Mouse (Mus musculus) layer of hippocampus, adult 8-10 months (tissue): ENCODE data around the gene Gins1. TPM values are rescaled to one million over a fixed set of nuclear protein-coding genes. Genes with fewer than 3 reads are reported as not detected.
A peak's percentile ranks its signal among the peaks of the same experiment; 100 is the strongest.

Experiments
- DNase-seq, 2 experiments: peaks; one replicate each; pipeline ENCODE4 v3.0.0; 2022; ENCODE audit warnings: low spot score in 2 of 2
- total RNA-seq, 4 experiments: library from RNA; stranded (reverse); gene quantifications; 2 replicates each; pipeline ENCODE4 v1.2.4; 2022

Gene Gins1
- total RNA-seq, 4 experiments from 2014 or later = 0.81 to 3.7 (median 1.4) TPM

DNA sequence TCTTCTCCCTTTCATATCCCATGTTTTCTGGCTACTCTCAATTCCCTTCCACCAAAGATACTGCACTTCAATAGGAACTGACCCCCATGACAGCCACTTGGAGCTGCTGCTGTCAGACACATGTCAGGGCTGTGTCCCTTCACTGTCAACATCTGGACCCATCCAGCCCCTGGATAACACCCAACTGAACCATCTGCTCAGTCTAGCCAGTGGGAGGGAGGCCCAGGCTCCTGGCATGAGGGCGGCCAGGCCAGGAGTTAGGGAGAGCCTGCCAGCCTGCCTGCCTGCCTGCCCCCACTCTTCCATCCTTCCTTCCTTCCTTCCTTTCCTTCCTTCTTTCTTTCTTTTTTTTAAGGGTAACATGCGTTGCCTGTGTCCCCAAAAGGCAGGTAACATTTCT lies 46.0 kb downstream of the Gins1 start:
- no peak for DNase-seq

DNA sequence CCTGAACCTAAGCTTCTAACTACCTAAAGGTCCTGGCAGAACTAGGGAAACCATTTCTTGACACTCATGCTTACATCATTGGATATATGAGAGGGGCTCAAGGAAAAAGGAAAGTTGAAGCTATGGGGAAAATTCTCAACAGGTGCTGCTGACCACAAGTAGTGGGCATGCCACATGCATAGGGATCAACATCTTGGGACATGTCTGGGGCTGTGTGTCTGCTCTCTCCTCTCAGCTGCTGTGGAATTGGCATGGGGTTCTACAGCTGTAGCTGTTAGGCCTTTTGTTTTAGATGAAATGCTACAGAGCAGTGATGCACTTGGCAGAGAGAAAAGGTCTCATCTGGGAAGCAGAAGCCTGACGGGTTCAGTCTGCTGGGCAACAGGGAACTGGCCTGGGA lies 50.7 kb downstream of the Gins1 start:
- no peak for DNase-seq

DNA sequence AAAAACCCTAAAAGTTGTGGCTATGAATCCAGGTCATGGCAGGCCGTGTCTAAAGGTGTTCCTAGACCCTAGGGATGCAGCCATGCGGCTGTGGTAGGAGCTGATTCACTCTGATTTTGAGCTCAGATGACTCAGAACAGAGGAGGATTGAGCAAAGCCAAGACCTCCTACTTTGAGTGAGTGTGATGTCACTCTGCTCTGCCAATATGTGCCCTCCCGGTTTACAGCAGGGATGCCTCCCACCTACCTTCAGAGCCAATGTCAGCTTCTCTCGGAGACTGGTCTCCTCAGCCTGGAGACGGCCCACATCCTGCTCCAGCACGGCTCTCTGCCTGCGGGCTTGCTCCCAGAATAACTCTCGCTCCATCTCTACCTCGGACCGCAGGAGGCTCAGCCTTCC lies 54.3 kb downstream of the Gins1 start:
- peak; percentile 30 to 33 for DNase-seq

DNA sequence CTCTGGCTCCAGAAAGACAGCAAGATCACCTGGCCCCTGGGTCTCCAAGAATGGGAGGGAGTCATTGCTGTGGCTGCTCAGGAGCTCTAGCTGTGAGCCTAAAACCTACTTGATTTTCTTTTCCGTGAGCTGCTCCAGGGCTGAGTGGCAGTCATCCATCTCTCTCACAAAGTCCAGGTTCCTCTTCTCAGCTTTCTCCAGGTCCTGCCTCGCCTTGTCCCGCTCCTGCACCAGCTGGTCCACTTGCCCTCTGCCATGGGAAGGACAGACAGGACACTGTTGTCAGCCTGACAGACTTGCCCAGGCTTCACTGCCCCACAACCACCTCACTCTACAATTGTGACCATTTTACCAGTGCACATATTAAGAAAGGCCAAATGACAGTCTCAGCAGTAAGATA lies 58.0 kb downstream of the Gins1 start:
- no peak for DNase-seq

DNA sequence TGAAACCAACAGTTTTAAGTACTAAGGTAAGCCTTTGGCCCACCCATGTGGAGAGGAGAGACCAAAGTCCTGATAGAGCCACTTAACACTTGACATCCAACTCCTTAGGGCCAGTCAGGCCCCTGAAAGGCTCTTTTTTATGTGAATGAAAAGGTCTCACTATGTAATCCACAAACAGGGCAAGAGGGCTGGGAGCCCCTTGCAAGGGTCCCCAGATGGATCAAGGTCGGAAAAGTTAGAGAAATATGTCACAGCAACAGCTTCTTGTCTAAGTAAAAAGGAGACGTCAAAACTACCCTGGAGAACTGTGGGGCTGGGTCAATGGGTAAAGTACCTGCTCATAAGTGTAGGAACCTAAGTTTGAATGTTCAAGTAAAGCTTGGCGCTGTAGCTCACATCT lies 59.4 kb downstream of the Gins1 start:
- no peak for DNase-seq

DNA sequence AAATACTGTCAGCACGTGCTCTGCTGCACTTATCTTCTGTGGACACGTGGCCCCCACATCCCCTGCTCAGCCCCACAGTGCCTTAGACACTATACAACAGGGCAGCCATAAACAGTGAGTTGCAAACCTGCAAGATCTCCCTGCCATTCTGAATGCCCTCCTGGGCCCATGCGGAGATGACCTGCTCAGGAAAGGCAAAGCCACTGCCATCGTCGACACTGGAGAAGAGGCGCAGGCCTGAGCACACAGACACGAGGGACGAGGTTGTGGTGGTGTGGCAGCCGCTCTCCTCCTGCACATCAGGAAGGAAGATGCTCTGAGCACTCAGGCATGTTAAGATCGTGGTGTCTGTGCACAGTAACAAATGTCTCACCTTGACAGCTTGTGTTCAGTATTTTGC lies 60.8 kb downstream of the Gins1 start:
- DNase-seq = no peak

DNA sequence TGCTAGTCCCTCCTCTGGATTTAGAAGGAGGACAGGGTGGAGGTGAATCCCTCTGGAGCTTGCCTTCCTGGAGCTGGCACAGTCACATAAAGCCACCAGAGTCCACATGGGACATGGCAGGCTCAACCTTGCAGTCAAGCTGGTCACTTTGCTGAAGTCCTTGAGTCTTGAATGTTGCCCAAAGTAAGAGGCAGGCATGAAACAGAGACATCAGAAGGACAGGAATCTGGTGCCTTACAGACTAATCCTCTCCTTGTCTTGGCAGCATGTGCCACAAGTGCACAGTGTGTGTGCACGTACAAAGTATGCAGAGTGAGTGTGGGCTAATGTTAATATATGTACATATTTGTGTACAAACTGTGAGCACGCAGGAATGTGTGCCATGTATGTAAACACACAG lies 62.3 kb downstream of the Gins1 start:
- DNase-seq = no peak

DNA sequence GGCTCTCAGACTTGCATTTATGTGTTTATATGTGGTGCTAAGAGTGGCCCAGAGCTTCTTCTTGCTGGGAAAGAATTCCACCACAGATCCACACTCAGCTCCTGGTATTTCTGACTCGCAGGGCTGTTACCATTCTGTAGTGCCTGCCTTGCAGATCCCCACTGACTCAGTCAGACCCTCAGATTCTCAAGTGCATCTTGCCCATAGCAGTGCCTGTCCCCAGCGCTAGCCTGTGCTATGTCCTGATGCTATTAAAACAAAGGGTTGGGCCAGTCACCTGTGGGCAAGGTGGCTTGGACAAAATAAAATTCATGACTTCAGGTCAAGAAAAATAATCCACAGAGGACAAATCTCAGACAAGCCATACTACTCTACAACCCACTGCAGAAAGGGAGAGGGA lies 64.0 kb downstream of the Gins1 start:
- no peak for DNase-seq

DNA sequence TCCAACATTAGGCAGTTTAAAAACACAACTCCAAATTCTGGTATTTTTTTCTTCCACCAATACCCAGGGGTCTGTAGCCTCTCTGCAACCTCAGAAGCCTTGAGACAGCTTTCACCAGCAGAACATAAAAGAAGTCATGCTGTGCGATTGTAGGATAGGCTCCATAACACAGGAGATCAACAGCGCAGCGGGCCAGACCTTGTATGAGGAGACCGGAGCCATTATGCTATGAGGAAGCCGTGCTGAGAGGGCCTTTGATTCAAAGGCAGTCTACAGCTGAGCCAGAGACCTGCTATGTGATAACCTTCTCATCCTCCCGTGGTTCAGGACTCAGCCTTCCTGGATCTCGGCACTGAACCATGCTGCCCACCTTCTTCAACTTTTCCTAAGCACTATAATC lies 66.7 kb downstream of the Gins1 start:
- no peak for DNase-seq

DNA sequence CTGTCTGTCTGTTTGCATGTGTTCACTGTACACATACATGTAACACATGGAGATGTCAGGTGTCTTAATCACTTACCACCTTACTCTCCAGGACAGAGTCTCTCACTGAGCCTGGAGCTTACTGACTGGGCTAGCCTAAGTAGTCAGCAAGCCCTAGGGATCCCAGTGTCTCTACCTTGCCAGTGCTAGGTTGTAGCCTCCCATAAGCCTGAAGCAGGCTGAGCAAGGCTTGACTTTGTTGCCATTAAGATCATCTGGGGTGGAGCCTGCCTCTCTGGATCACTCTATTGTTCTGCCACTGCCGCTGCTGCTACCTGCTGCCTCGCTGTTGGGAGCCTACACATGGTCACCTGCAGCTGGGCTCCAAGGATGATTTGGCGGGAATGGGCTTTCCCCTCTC lies 67.5 kb downstream of the Gins1 start:
- no peak for DNase-seq

DNA sequence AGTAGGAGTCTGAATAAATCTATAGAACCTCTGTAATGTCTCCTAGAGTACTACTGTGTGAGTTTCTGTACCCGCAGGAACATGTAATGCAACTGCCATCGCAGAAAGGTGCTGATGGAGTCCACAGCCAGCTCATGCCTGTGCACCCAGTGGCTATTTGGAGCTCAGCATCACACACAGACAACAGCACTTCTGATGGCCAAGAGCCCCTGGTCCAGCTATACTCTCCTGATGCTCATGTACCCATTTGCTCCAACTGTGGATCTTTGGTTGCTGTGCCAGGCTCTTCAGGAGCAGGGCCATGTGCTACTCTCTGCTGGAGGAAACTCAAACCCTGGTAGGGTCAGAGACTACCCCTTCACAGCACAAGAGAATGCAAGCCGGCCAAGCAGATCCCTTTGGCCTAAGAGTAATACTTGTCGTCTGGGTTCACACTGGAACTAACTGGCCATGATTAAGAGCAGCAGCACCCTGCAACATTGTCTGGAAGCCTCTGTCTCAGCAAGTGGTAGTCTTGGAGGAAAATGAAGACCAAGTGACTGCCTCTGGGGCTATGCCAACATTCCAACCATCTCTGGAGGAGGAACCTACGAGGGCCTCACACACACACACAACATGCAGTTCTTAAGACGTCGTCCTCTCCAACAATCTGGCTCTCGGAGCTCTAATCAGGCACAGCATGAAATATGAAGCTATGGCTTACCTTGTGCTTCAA lies 68.4 kb downstream of the Gins1 start:
- no peak for DNase-seq

DNA sequence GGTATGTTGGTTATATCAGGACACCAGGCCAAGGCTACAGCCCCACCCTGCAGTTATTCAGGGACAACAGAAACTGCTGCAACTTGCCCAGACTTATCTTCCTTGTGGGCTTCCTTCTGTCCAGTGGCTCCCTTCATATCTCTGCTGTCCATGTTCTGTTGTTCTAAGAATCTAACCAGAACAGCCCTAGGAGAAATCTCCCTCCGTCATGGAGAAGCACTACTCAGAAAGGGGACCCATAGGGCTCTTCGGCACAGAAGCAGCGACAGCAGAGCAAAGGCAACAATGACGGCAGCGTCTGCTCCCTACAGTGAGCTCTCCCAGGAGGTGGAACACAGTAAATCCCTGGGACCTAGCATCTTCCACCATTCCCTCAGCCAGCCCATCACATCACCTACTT lies 71.7 kb downstream of the Gins1 start:
- no peak for DNase-seq

DNA sequence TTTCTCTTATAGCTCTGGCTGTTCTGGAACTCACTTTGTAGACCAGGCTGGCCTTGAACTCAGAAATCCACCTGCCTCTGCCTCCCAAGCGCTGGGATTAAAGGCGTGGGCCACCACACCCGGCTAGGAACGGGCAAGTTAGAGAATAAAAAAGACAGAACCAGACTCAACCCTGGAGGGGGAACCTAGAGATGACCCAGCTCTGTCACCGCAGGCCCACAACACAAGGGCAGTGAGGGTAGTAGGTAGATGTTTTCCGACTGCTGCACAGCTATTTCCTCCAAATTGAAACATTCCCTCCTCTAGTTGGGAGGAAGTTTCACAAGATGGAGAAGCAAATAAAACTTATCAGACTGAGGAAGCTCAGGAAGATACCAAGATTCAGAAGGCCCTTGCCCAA lies 72.5 kb downstream of the Gins1 start:
- DNase-seq = no peak

DNA sequence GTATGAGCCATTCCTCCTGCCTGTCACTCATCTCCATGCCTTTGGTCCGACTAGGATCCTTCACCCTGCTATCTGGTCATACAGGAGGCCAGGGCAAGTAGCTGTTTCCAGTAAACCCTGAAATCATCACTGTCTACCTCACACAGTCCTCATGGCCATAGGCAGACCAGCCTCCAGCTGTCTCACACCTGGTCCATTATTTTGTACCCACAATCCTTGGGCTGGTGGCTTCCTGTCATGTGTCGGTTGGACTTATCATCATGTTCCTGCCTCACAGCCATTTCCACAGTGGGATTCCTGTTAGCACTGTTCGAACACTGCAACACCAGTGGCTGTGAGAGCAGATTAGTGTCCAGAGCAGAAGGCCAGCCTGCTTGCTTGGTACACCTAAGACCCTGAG lies 73.6 kb downstream of the Gins1 start:
- no peak for DNase-seq

DNA sequence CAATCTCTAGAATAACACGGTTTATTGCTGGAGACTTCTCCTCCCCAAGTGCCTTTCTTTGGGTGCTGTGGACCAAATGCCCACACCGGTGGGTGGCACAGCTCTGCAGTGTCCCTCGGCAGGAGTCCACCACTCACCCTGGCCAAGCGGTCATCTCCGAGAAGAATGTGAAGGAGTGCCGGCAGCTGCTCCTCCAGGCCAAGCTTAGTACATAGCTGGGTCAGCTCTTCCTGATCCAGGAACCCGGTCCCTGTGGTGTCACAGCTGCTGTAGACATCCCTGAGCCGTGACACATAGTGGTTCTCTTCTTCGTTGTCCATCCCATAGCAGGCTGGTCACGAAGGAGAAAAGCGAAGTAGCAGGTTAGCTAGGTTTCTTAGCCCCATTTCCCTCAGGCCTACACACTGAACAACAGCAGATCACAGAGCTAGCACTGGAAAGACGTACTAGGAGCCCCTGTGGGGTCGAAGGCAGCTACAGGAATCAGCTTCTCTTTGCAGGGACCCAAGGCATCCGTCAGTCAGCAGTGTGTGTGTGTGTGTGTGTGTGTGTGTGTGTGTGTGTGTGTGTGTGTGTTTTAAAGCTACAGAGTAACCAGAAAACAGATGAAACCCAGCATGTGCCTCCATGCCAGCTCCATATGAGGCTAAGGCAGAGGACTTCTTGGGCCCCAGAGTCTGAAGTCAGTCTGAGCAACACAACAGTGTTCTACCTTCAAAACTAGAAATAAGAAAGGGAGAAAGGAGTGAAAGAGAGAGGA lies 74.8 kb downstream of the Gins1 start:
- DNase-seq = no peak

Other genes with a start within 250 kb of the Gins1 start
- gene Acss1, start 236.9 kb upstream of the Gins1 start, total RNA-seq = 10 to 100 TPM; 26.4 to 33.7 (median 28.2) TPM
- gene Vsx1, start 216.0 kb upstream of the Gins1 start, total RNA-seq = not detected
- gene Entpd6, start 156.4 kb upstream of the Gins1 start, total RNA-seq = 10 to 100 TPM; 57.3 to 70.1 (median 67.0) TPM
- 100 to 1,000 TPM; 197 to 249 (median 221) TPM for gene Pygb, start 118.7 kb upstream of the Gins1 start, total RNA-seq
- 100 to 1,000 TPM; 331 to 348 (median 335) TPM for gene Abhd12, start 659 bp upstream of the Gins1 start, total RNA-seq
- 1 to 10 TPM; 5.2 to 7.4 (median 6.4) TPM for gene Ninl, start 134.0 kb downstream of the Gins1 start, total RNA-seq
- gene Nanp, start 134.0 kb downstream of the Gins1 start, total RNA-seq = 10 to 100 TPM; 16.1 to 26.7 (median 22.6) TPM
- gene Gm14151, start 186.9 kb downstream of the Gins1 start, total RNA-seq = not detected
- gene Gm14147, start 192.8 kb downstream of the Gins1 start, total RNA-seq = not detected